In genomic region chr16:38471697-38472506, GRCm38 (mm10) we compare ENCODE assay signal across 23 mouse cellular contexts. TPM values are rescaled to one million over a fixed set of nuclear protein-coding genes. Genes with fewer than 3 reads are reported as not detected.
DNase-seq lines count a peak whose midpoint lies in the region; ATAC-seq and TF ChIP-seq lines count a peak whose summit lies in the region.
"Had no signal": no experiment of that assay in that cellular context is flagged by ENCODE, and none has a peak within 500 bp of the region (broad histone marks: within the 10 kb centered on the region; RNA-seq: fewer than 3 reads in every experiment).

No protein-coding gene starts in this region.

- peak; percentile 45 for DNase-seq in embryo, embryonic 10.5 days (ENCODE audit: low spot score)
- DNase-seq in embryo, embryonic 11 days = no peak
- no peak for DNase-seq in lung, postnatal 0 days (ENCODE audit: low spot score)
- no peak for DNase-seq in lung, postnatal 14 days
- DNase-seq in ES-CJ7 (ENCODE audit: low read depth, low spot score) = peak; percentile 97
- DNase-seq in liver, postnatal 0 days = no peak
- no peak for DNase-seq in left cerebral cortex, adult 9 months (ENCODE audit: low spot score in 2 of 2)
- DNase-seq: adrenal gland, postnatal 25 days; cerebellum, adult 18-20 months; cerebellum, postnatal 36 days; gastrocnemius, postnatal 25 days; heart, postnatal 4 days; kidney, adult 2 months; kidney, postnatal 10 days; left cerebral cortex, postnatal 4 days; right cerebral cortex, postnatal 14 days; spleen, adult 18-20 months; thymus, postnatal 25 days had no signal

- WGBS in lung, postnatal 0 days = 61% methylated on average over 11 of the region's 11 CpGs
- 48% methylated on average over 11 of the region's 11 CpGs for WGBS in liver, postnatal 0 days (ENCODE audit: insufficient replicate concordance)

- no peak for TF ChIP-seq CTCF in lung, postnatal 0 days (IDR thresholded peaks at IDR 0.05)
- 0 out of 2 replicates have a peak, but pooled peaks have one; percentile 10 for TF ChIP-seq CTCF in liver, postnatal 0 days (IDR thresholded peaks at IDR 0.05; ENCODE audit: low read depth)

- no peaks in the 10 kb centered on the region for H3K4me1 ChIP-seq in lung, postnatal 0 days (ENCODE audit: insufficient read depth, low read depth, low read length)
- peaks cover 12% of the 10 kb centered on the region for H3K4me1 ChIP-seq in liver, postnatal 0 days (ENCODE audit: insufficient read depth)
- H3K4me1 ChIP-seq: embryonic facial prominence, embryonic 12.5 days had no signal

- H3K27ac ChIP-seq in lung, postnatal 0 days (ENCODE audit: low read length) = no peak overlapping the region
- H3K27ac ChIP-seq in liver, postnatal 0 days (ENCODE audit: low read depth) = no peak overlapping the region
- H3K27ac ChIP-seq: embryonic facial prominence, embryonic 12.5 days; forebrain, embryonic 15.5 days; heart, embryonic 15.5 days had no signal

- no peak overlapping the region for H3K4me2 ChIP-seq in lung, postnatal 0 days (replicated peaks; ENCODE audit: low read depth, low read length)
- no peak overlapping the region for H3K4me2 ChIP-seq in liver, postnatal 0 days (ENCODE audit: low read depth, low read length)
- H3K4me2 ChIP-seq: embryonic facial prominence, embryonic 12.5 days; forebrain, embryonic 15.5 days; heart, embryonic 15.5 days had no signal

- H3K4me3 ChIP-seq in lung, postnatal 0 days (ENCODE audit: low read depth, low read length) = no peak overlapping the region
- H3K4me3 ChIP-seq in liver, postnatal 0 days (ENCODE audit: low read depth, low read length) = no peak overlapping the region
- H3K4me3 ChIP-seq: embryonic facial prominence, embryonic 12.5 days; erythroblast, embryonic 14.5 days; forebrain, embryonic 15.5 days; heart, embryonic 15.5 days had no signal

- H3K36me3 ChIP-seq in lung, postnatal 0 days (ENCODE audit: insufficient read depth, low read length) = no peaks in the 10 kb centered on the region
- H3K36me3 ChIP-seq in liver, postnatal 0 days (replicated peaks; ENCODE audit: insufficient read depth, low read length) = no peaks in the 10 kb centered on the region
- H3K36me3 ChIP-seq: embryonic facial prominence, embryonic 12.5 days; forebrain, embryonic 15.5 days; heart, embryonic 15.5 days had no signal

- H3K9me3 ChIP-seq in lung, postnatal 0 days (ENCODE audit: low read length) = no peaks in the 10 kb centered on the region
- H3K9me3 ChIP-seq in liver, postnatal 0 days (ENCODE audit: low read length) = no peaks in the 10 kb centered on the region
- H3K9me3 ChIP-seq: embryonic facial prominence, embryonic 12.5 days; forebrain, embryonic 15.5 days; heart, embryonic 15.5 days had no signal

- H3K27me3 ChIP-seq in lung, postnatal 0 days (replicated peaks; ENCODE audit: insufficient read depth, low read length) = no peaks in the 10 kb centered on the region
- no peaks in the 10 kb centered on the region for H3K27me3 ChIP-seq in liver, postnatal 0 days (ENCODE audit: insufficient read depth, low read length)
- H3K27me3 ChIP-seq: embryonic facial prominence, embryonic 12.5 days; forebrain, embryonic 15.5 days; heart, embryonic 15.5 days; Patski had no signal

- H3K9ac ChIP-seq in lung, postnatal 0 days (replicated peaks; ENCODE audit: low read depth) = no peak overlapping the region
- H3K9ac ChIP-seq in liver, postnatal 0 days (replicated peaks) = no peak overlapping the region
- H3K9ac ChIP-seq: embryonic facial prominence, embryonic 12.5 days; forebrain, embryonic 15.5 days; heart, embryonic 15.5 days had no signal

- TF ChIP-seq EP300 in lung, postnatal 0 days (IDR thresholded peaks at IDR 0.05) = no peak
- no peak for TF ChIP-seq EP300 in liver, postnatal 0 days (IDR thresholded peaks at IDR 0.05; ENCODE audit: low read depth)

- 0 out of 2 replicates have a peak, but pooled peaks have one; percentile 26 for ATAC-seq in lung, postnatal 0 days
- no peak for ATAC-seq in liver, postnatal 0 days
- ATAC-seq: forebrain, embryonic 15.5 days; Patski had no signal

RNA-seq across cellular contexts. Expression of gene Cd80, which starts 16.5 kb away (rescaled TPM):
- polyA plus RNA-seq in lung, postnatal 0 days (2015; fragmentation: Nextera tagmentation; extraction: Ambion mirVana) = 0.14 and 0.25 TPM in 2 replicates
- 0.13 and 0.15 TPM in 2 replicates for polyA plus RNA-seq in liver, postnatal 0 days (2015; fragmentation: Nextera tagmentation; extraction: Ambion mirVana)
- polyA plus RNA-seq: erythroblast, embryonic 14.5 days had no signal

RNA-seq across cellular contexts. Expression of gene Adprh, which starts 19.4 kb away (rescaled TPM):
- 54.9 and 59.9 TPM in 2 replicates for polyA plus RNA-seq in lung, postnatal 0 days (2015; fragmentation: Nextera tagmentation; extraction: Ambion mirVana)
- polyA plus RNA-seq in liver, postnatal 0 days (2015; fragmentation: Nextera tagmentation; extraction: Ambion mirVana) = 17.9 and 22.2 TPM in 2 replicates

RNA-seq across cellular contexts. Expression of gene Pla1a, which starts 39.0 kb away (rescaled TPM):
- polyA plus RNA-seq in lung, postnatal 0 days (2015; fragmentation: Nextera tagmentation; extraction: Ambion mirVana) = 1.2 and 1.6 TPM in 2 replicates
- polyA plus RNA-seq in liver, postnatal 0 days (2015; fragmentation: Nextera tagmentation; extraction: Ambion mirVana) = 49.8 and 55.8 TPM in 2 replicates
- polyA plus RNA-seq: erythroblast, embryonic 14.5 days had no signal

RNA-seq across cellular contexts. Expression of gene Timmdc1, which starts 50.6 kb away (rescaled TPM):
- polyA plus RNA-seq in lung, postnatal 0 days (2015; fragmentation: Nextera tagmentation; extraction: Ambion mirVana) = 16.7 and 17.6 TPM in 2 replicates
- polyA plus RNA-seq in liver, postnatal 0 days (2015; fragmentation: Nextera tagmentation; extraction: Ambion mirVana) = 14.8 and 17.0 TPM in 2 replicates

Comparison
In these comparisons a context has a peak if more than half of its experiments do, and no peak if none do; other contexts are left out.
1. DNase-seq: peak in embryo, embryonic 10.5 days (single experiment) and ES-CJ7 (single experiment); none in embryo, embryonic 11 days (single experiment), lung, postnatal 0 days (single experiment), lung, postnatal 14 days (single experiment), liver, postnatal 0 days (single experiment) and left cerebral cortex, adult 9 months (0 of 2).
2. RNA of gene Pla1a, which starts 39.0 kb away (polyA plus RNA-seq): 49.8 to 55.8 TPM in liver, postnatal 0 days; 1.2 to 1.6 TPM in lung, postnatal 0 days; every median in the first group is over 10 times any median in the second.